In genomic region chr19:31664159-31664991, GRCm38 (mm10) we compare ENCODE assay signal across 8 mouse cellular contexts.
DNase-seq lines count a peak whose midpoint lies in the region; ATAC-seq and TF ChIP-seq lines count a peak whose summit lies in the region.

No protein-coding gene starts in this region.

- no peaks in the 10 kb centered on the region for H3K27me3 ChIP-seq in hindbrain, embryonic 16.5 days (replicated peaks; ENCODE audit: control insufficient read depth, insufficient read depth, low read length)

- DNase-seq in NIH3T3 (ENCODE audit: low read depth): peak; percentile 67
- DNase-seq in cerebellum, postnatal 4 days (ENCODE audit: low spot score in 2 of 2): peak; percentile 37 to 56
- peak; percentile 45 for DNase-seq in gastrocnemius, postnatal 10 days
- DNase-seq in left cerebral cortex, adult 2 months (ENCODE audit: extremely low spot score in 1 of 2, low spot score in 2 of 2): peak; percentile 56 to 65
- DNase-seq in lung, postnatal 36 days: peak; percentile 40
- DNase-seq in right cerebral cortex, adult 18-20 months: peak; percentile 72
- DNase-seq in adipocyte (ENCODE audit: low spot score): no peak

- peak overlapping the region; percentile 80 for H3K27ac ChIP-seq in hindbrain, embryonic 16.5 days (ENCODE audit: low read depth, low read length)
- H3K27ac ChIP-seq in left cerebral cortex, adult 2 months: peak overlapping the region; percentile 93

- ATAC-seq in hindbrain, embryonic 16.5 days: peak; percentile 91

- peak overlapping the region; percentile 78 for H3K9ac ChIP-seq in hindbrain, embryonic 16.5 days (ENCODE audit: low read depth, low read length)

- H3K4me2 ChIP-seq in hindbrain, embryonic 16.5 days (ENCODE audit: low read length): peak overlapping the region; percentile 90

- peak overlapping the region; percentile 64 for H3K4me3 ChIP-seq in hindbrain, embryonic 16.5 days (ENCODE audit: low read length)
- H3K4me3 ChIP-seq in left cerebral cortex, adult 2 months: peak overlapping the region; percentile 82

- no peaks in the 10 kb centered on the region for H3K36me3 ChIP-seq in hindbrain, embryonic 16.5 days (ENCODE audit: control insufficient read depth, insufficient read depth, low read length)

- no peak for TF ChIP-seq CTCF in left cerebral cortex, adult 2 months (IDR thresholded peaks at IDR 0.05)

- WGBS in hindbrain, embryonic 16.5 days: under 1% methylated on average over 50 of the region's 52 CpGs

- H3K4me1 ChIP-seq in hindbrain, embryonic 16.5 days (ENCODE audit: control insufficient read depth, insufficient read depth, low read depth, low read length): peaks cover 11% of the 10 kb centered on the region

- H3K9me3 ChIP-seq in hindbrain, embryonic 16.5 days (ENCODE audit: control insufficient read depth, low read length): no peaks in the 10 kb centered on the region

- intact Hi-C loops in left cerebral cortex, adult 2 months (cut with DNase I): loop anchor here (2.0 to 10.0 kb wide), 3 partner anchors 152 to 582 kb away; partner anchors contain the start of gene Cstf2t
